Mouse (Mus musculus) kidney, embryonic 16.5 days (tissue): Measurements from ENCODE around the gene Vwa5b2. TPM values are rescaled to one million over a fixed set of nuclear protein-coding genes. Genes with fewer than 3 reads are reported as not detected.

ENCODE experiments used
- ATAC-seq: fragments of 200-750 bp; cut with Nextera tagmentation; 2 replicates; pipeline ENCODE4 v1.8.0; 2017; ENCODE audit warnings: moderate TSS enrichment; ENCODE audit not compliant: low FRiP score, low TSS enrichment
- H3K27ac ChIP-seq: fragments of 300-500 bp; sonication (generic); 2 replicates; pipeline ENCODE4 v1.5.1; 2014; ENCODE audit warnings: low read length
- H3K27me3 ChIP-seq: fragments of 300-500 bp; sonication (generic); 2 replicates; pipeline ENCODE4 v1.6.1; 2014; ENCODE audit warnings: low read length, control low read depth, mixed read lengths; ENCODE audit not compliant: insufficient read depth
- H3K36me3 ChIP-seq: fragments of 300-500 bp; sonication (generic); 2 replicates; pipeline ENCODE4 v1.6.1; 2014; ENCODE audit warnings: low read length, control low read depth, mixed read lengths; ENCODE audit not compliant: insufficient read depth
- H3K4me1 ChIP-seq: fragments of 300-500 bp; sonication (generic); 2 replicates; pipeline ENCODE4 v1.6.1; 2014; ENCODE audit warnings: low read length, control low read depth, mixed read lengths; ENCODE audit not compliant: insufficient read depth
- H3K4me2 ChIP-seq: fragments of 300-500 bp; sonication (generic); replicated peaks from 2 replicates; pipeline ENCODE4 v1.6.1; 2014; ENCODE audit warnings: low read depth, low read length
- H3K4me3 ChIP-seq: fragments of 300-500 bp; sonication (generic); 2 replicates; pipeline ENCODE4 v1.5.1; 2014; ENCODE audit warnings: mild to moderate bottlenecking, low read length
- H3K9ac ChIP-seq: fragments of 300-500 bp; sonication (generic); replicated peaks from 2 replicates; pipeline ENCODE4 v1.6.1; 2014; ENCODE audit warnings: low read length
- H3K9me3 ChIP-seq: fragments of 300-500 bp; sonication (generic); 2 replicates; pipeline ENCODE4 v1.6.1; 2016; ENCODE audit warnings: low read length, control low read depth
- WGBS: fragments of 180-500 bp; shearing (Covaris S2); extraction: QIAGEN DNeasy Blood & Tissue Kit; methylation state at CpG from one replicate; pipeline ENCODE4 v1.1.7; 2014; 5-methylcytosine and 5-hydroxymethylcytosine counted together
- polyA plus RNA-seq: library from polyadenylated mRNA; unstranded; fragments of >200 nt; fragmentation: Nextera tagmentation; extraction: Ambion mirVana; gene quantifications from 2 replicates; pipeline ENCODE4 v1.2.1, GENCODE M21; 2015

Gene Vwa5b2
- polyA plus RNA-seq, 1 experiment from 2014 or later = 0.69 TPM

DNA sequence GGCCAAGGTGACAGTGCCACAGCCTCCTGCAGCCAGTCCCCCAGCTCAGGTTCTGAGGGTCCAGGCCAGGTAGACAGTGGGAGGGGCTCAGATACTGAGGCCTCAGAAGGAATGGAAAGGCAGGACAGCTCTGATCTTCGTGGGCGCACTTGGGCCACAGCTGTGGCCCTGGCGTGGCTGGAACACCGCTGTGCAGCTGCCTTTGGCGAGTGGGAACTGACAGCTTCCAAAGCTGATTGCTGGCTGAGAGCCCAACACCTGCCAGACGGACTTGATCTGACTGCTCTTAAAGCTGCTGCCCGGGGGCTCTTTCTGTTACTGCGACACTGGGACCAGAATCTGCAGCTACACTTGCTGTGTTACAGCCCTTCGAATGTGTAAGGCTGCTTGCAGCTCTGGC lies 15.4 kb downstream of the Vwa5b2 start:
- peaks cover 22% of the 10 kb centered on the region for H3K36me3 ChIP-seq
- H3K27me3 ChIP-seq = no peaks in the 10 kb centered on the region
- H3K4me2 ChIP-seq = no peak overlapping the region
- no peaks in the 10 kb centered on the region for H3K9me3 ChIP-seq
- ATAC-seq = no peak
- 81% methylated on average over 9 of the region's 9 CpGs for WGBS
- peaks cover 3% of the 10 kb centered on the region for H3K4me1 ChIP-seq
- H3K27ac ChIP-seq = no peak overlapping the region
- no peak overlapping the region for H3K9ac ChIP-seq
- H3K4me3 ChIP-seq = no peak overlapping the region

DNA sequence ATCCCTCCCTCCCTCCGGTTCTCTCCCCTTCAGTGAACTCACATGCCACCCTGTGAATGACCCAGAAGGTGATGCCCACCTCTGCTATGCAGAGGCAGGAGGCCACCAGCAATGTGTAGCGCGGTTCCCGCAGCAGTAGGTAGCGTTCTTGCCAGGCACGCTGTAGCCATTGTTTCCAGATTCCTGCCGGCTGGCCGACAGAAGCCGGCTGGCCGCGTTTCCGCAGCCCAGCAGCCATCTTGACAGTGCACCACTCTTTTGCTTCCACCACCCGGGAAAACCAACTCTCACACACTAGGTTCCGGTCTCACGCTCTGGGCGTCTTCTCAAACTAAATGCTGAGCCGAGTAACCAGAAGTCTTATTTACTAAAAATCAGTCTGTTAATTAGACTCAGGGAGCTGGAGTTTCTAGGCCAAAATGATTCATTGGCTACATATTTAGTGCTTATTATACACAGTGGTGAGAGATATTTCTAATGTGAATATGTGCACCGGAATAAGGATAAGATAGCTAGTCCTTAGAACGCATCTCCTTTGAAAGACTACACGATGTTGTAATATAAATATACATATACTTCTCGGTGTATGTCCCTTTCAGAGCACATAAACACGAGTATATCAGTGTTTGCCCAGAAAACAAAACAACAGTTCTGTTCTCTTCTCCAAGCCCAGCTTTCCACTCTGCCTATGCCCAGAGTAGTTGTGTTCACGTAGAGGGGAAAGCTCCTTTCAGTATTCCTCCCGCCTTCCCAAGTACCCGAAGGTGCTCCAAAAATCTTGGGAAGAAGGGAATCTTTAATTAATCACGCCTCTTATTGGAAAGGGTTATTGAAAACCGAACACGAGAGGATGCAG lies 21.5 kb downstream of the Vwa5b2 start:
- 0% methylated on average over 28 of the region's 28 CpGs for WGBS
- no peaks in the 10 kb centered on the region for H3K9me3 ChIP-seq
- H3K27me3 ChIP-seq = no peaks in the 10 kb centered on the region
- peaks cover 10% of the 10 kb centered on the region for H3K4me1 ChIP-seq
- peak overlapping the region; percentile 86 for H3K27ac ChIP-seq
- peak overlapping the region; percentile 91 for H3K9ac ChIP-seq
- ATAC-seq = peak; percentile 60
- peak overlapping the region; percentile 90 for H3K4me2 ChIP-seq
- H3K36me3 ChIP-seq = peaks cover 10% of the 10 kb centered on the region
- H3K4me3 ChIP-seq = peak overlapping the region; percentile 90

DNA sequence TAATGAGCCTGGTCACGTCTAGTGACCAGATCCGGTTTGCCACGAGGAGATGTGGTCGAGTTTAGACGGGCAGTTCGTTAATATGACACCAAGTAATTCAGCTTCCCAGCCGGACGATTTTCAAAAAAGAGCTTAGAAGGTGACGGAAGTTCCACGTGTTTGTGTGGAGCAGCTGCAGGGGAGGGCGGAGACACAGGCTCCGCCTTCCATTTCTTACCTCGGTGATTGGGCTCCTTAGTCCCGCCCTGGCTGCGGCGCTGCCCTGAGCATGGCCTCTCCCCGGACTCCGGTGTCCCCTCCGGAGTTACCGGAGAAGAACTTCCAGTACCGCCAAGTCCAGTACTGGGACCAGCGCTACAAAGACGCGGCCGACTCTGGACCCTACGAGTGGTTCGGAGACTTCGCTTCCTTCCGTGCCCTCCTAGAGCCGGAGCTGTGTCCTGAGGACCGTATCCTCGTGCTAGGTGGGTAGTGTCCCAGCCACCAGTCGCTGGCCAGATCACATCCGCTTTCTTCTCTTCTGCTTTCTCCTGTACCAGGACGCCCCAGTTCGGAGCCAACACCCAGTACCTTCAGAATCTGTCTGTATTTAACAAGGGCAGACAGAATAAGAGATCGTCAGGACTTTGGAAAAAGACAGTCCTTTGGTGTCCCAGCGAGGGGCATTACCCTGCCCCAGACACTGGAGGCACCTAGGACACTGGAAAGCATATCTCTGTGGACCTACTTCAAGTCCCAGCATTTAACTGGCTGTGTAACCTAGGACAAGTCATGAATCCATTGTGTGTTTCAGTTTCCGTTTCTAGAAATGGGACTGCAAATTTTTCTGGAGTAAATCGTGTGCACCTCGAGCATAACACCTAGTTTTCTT lies 22.3 kb downstream of the Vwa5b2 start, which contains the start of the genes Eef1akmt4, Gm49333 and Alg3:
Gene Eef1akmt4 (plus strand): TSS at position 237 of the 871 bp plus-strand sequence.
Gene Gm49333 (plus strand): TSS at position 254 of the 871 bp plus-strand sequence.
Gene Alg3 (minus strand): TSS at position 379 of the 871 bp plus-strand sequence.
- WGBS = under 1% methylated on average over 41 of the region's 41 CpGs

DNA sequence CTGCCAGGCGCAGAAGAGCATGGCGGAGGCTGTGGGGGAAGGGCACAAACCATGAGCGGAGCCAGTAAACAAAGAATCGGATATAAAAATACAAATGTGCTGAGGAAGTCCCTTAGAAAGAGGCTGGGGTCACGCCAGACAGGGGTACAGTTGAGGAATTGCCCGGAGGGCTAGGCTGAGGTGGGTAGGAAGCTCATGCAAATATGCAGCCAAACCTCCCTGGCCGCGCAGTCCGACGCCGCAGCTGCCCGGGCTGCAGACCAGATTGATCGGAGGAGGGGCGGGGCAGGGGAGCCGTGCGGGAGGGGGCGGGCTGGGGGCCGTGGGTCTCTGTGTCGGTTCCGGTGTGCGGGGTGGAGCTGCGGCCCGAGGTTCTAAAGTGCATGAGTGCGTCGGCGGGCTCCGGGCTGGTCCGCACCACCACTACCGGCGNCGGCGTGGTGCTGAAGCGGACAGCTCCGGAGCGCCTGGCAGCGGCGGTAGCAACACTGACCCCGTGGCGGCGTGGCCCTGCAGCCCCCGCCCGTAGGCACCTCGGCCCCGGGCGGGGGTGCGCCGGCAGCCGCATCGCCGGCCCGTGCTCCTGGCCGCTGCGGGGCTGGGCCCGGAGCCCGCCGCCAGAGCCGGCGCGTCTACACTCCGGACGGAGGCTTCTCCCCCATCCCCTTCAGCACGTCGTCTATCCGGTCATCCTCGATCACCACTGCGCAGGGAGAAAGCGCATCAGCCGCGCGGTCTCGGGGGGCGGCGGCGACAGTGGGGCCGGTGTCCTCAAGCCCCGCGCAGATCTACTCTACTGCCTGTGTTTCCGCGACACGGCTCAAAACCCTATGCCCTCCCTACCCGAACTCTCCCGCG lies 30.5 kb downstream of the Vwa5b2 start:
- peak; percentile 28; the same call in 1 of the 2 replicates for ATAC-seq
- Histone ChIP-seq H3K4me3 (peak overlapping the region; percentile 76), H3K27ac (no peak overlapping the region), H3K27me3 (peaks cover 23% of the 10 kb centered on the region), H3K4me1 (peaks cover 26% of the 10 kb centered on the region), H3K4me2 (peak overlapping the region; percentile 100), H3K9ac (no peak overlapping the region), H3K9me3 (no peaks in the 10 kb centered on the region), H3K36me3 (0 out of 2 replicates have a peak, but pooled peaks cover 5% of the 10 kb centered on the region)
- WGBS = 2% methylated on average over 82 of the region's 83 CpGs

More for the DNA sequence above, 22.3 kb downstream of the Vwa5b2 start, which contains the start of the genes Eef1akmt4, Gm49333 and Alg3:
- Histone ChIP-seq H3K4me1 (peaks cover 10% of the 10 kb centered on the region), H3K27me3 (no peaks in the 10 kb centered on the region), H3K9ac (peak within 1 kb of the TSS; percentile 91), H3K9me3 (no peaks in the 10 kb centered on the region), H3K4me3 (peak within 1 kb of the TSS; percentile 90), H3K27ac (peak within 1 kb of the TSS; percentile 86), H3K4me2 (peak within 1 kb of the TSS; percentile 90), H3K36me3 (0 out of 2 replicates have a peak, but pooled peaks cover 3% of the 10 kb centered on the region)
- peak; percentile 98 for ATAC-seq

DNA sequence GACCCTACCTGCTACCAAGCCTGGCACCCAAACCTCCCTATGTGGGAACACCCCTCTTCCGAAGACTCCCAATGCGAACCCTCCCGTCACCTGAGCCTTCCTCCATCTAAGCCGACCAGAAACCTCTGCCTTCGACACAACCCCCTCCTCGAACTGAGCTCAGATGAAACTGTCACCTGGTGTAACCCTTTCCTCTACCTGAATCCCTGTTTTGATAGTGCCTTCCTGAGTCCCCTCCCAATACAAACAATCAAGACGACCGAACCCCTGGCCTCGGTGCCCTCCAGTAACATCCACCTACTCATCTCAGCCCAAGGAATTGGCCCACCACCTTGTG lies 31.1 kb downstream of the Vwa5b2 start:
- Histone ChIP-seq H3K27ac (no peak overlapping the region), H3K4me2 (peak overlapping the region; percentile 100), H3K9me3 (no peaks in the 10 kb centered on the region), H3K27me3 (peaks cover 23% of the 10 kb centered on the region), H3K4me1 (peaks cover 26% of the 10 kb centered on the region), H3K36me3 (0 out of 2 replicates have a peak, but pooled peaks cover 5% of the 10 kb centered on the region), H3K4me3 (peak overlapping the region; percentile 76), H3K9ac (no peak overlapping the region)
- WGBS = under 1% methylated on average over 9 of the region's 9 CpGs
- ATAC-seq = 0 out of 2 replicates have a peak, but pooled peaks have one; percentile 5

DNA sequence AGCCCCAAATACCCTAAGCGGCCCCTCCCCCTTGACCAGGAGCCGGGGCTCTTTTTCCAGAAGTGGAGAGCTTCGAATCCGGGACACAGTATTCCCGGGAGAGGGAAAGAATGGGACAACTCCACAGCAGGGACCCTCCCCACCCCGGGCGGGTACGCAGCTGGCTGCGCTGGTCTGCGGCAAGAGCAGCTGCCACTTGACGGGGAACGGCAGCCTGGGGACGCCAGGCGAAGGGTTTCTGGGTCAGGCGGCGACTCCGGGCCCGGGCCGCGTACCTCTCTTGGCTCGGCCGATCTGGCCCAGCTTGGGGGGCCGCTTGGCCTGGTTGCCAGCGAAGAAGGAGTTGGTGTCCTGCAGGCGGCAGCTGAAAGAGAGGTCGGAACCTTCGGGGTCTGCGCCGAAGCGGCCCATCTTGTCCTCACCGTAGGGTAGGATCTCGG lies 31.5 kb downstream of the Vwa5b2 start:
- H3K27ac ChIP-seq = no peak overlapping the region

DNA sequence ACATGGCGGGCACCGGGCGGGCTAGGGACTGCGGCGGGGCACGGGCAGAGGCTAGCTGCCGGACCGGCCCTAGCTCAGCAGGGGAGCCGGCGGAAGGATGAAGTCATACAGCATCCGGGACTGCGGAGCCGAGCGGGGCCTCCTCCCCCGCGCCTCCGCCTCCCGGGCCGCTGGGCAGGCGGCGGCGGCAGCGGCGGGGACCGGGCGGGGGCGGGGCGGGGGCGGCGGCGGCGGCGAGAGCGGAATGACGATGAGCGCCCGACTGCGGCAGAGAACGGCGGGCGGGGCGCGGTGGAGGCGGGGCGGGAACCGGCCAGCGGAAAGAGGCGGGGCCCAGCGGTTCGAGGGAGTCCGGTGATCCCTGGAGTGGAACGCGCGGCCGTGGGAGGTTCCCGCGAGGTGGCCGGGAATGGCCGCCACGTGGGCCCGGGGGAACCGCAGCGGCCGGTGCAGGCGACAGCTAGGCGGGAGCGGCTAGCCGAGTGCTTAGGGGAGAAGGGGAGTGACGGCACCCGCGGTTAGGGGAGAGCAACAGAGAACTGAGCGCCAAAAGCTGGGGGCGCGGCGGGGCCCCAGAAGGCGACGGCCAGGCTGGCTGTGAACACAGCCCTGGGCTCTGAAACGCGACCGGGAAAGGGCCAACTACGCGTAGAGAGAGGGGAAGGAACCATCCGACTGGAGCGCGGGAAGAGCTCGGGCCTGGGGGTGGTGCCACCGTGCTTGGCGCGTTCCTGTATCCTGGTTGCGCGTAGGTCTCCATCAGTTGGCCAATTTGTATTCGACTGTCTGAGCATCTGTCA lies 32.1 kb downstream of the Vwa5b2 start, which contains the start of gene Camk2n2:
Gene Camk2n2 (minus strand): TSS at position 97 of the 800 bp plus-strand sequence.
- Histone ChIP-seq H3K36me3 (0 out of 2 replicates have a peak, but pooled peaks cover 5% of the 10 kb centered on the region), H3K4me1 (peaks cover 26% of the 10 kb centered on the region), H3K4me2 (peak within 1 kb of the TSS; percentile 100), H3K9ac (peak within 1 kb of the TSS; percentile 74), H3K27ac (peak within 1 kb of the TSS; percentile 48; the same call in 1 of the 2 replicates), H3K4me3 (peak within 1 kb of the TSS; percentile 76), H3K27me3 (peaks cover 23% of the 10 kb centered on the region), H3K9me3 (no peaks in the 10 kb centered on the region)
- WGBS = under 1% methylated on average over 75 of the region's 92 CpGs
- ATAC-seq = peak; percentile 80

More for the DNA sequence above, 31.5 kb downstream of the Vwa5b2 start:
- under 1% methylated on average over 32 of the region's 32 CpGs for WGBS
- Histone ChIP-seq H3K9ac (peak overlapping the region; percentile 74), H3K36me3 (0 out of 2 replicates have a peak, but pooled peaks cover 5% of the 10 kb centered on the region), H3K4me1 (peaks cover 26% of the 10 kb centered on the region), H3K4me2 (peak overlapping the region; percentile 100), H3K4me3 (peak overlapping the region; percentile 76), H3K27me3 (peaks cover 23% of the 10 kb centered on the region), H3K9me3 (no peaks in the 10 kb centered on the region)
- ATAC-seq = peak; percentile 2; the same call in 1 of the 2 replicates

DNA sequence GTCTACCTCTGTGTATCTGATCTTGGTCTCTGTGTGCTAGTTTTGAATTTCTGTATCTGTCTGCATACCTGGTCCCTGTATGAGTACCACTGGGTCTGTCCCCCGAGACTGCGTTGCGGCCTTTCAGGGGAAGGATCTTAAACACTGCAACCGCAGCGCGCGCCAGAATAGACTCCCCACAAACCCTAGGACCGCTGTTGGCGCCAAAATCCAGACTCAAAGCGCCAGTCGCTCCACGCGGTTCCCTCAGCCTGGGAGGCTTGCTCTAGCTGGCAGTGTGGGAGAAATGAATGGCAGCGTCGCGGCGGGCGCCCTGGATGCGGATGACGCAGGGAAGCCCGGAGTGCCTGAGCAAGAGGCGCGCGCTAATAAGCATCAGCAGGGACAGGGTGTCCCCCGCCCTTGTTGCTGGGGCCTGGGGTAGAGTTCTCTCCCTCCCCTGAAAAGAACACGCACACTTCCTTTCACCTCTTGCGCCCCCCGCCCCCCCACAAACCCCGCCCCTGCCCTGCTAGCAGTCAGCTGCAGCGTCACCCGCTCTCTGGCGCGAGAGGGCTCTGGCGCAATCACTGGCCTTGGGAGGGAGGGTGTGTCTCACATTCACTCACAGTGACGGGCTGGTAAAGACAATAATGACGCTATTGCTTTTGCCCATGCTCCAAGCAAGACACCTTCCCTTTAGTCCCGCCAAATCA lies 32.9 kb downstream of the Vwa5b2 start:
- Histone ChIP-seq H3K27me3 (peaks cover 23% of the 10 kb centered on the region), H3K9me3 (no peaks in the 10 kb centered on the region), H3K9ac (peak overlapping the region; percentile 74), H3K27ac (no peak overlapping the region; the same call in 1 of the 2 replicates), H3K4me3 (peak overlapping the region; percentile 76), H3K36me3 (0 out of 2 replicates have a peak, but pooled peaks cover 5% of the 10 kb centered on the region), H3K4me2 (peak overlapping the region; percentile 100), H3K4me1 (peaks cover 26% of the 10 kb centered on the region)
- ATAC-seq = peak; percentile 50
- WGBS = under 1% methylated on average over 36 of the region's 37 CpGs
